Comparison of ENCODE assay signal across 14 mouse cellular contexts in genomic region chr11:57984343-57984666, GRCm38 (mm10). TPM values are rescaled to one million over a fixed set of nuclear protein-coding genes. Genes with fewer than 3 reads are reported as not detected.
DNase-seq lines count a peak whose midpoint lies in the region; ATAC-seq and TF ChIP-seq lines count a peak whose summit lies in the region.
"Had no signal": no experiment of that assay in that cellular context is flagged by ENCODE, and none has a peak within 500 bp of the region (broad histone marks: within the 10 kb centered on the region; RNA-seq: fewer than 3 reads in every experiment).

No protein-coding gene starts in this region.

- TF ChIP-seq CTCF in heart, postnatal 0 days (IDR thresholded peaks at IDR 0.05; ENCODE audit: low read depth) = no peak

- H3K27me3 ChIP-seq in heart, postnatal 0 days (ENCODE audit: control insufficient read depth, insufficient read depth, low read length) = no peaks in the 10 kb centered on the region
- peaks cover 3% of the 10 kb centered on the region; the same call in 1 of the 2 replicates for H3K27me3 ChIP-seq in liver, embryonic 16.5 days (ENCODE audit: control insufficient read depth, insufficient read depth, low read depth, low read length)
- H3K27me3 ChIP-seq: neural tube, embryonic 15.5 days had no signal

- H3K4me1 ChIP-seq in heart, postnatal 0 days (ENCODE audit: control insufficient read depth, insufficient read depth) = peaks cover 18% of the 10 kb centered on the region
- H3K4me1 ChIP-seq in liver, embryonic 16.5 days (ENCODE audit: control insufficient read depth, low read depth, low read length) = peaks cover 23% of the 10 kb centered on the region
- H3K4me1 ChIP-seq: neural tube, embryonic 15.5 days had no signal

- H3K9me3 ChIP-seq in heart, postnatal 0 days (replicated peaks; ENCODE audit: control insufficient read depth, low read length) = no peaks in the 10 kb centered on the region
- H3K9me3 ChIP-seq in liver, embryonic 16.5 days (replicated peaks; ENCODE audit: control insufficient read depth, low read length) = no peaks in the 10 kb centered on the region
- H3K9me3 ChIP-seq: forebrain, embryonic 10.5 days; neural tube, embryonic 15.5 days had no signal

- H3K9ac ChIP-seq in heart, postnatal 0 days (replicated peaks; ENCODE audit: low read depth, low read length) = no peak overlapping the region
- peak overlapping the region; percentile 48 for H3K9ac ChIP-seq in liver, embryonic 16.5 days (ENCODE audit: low read depth, low read length)
- H3K9ac ChIP-seq: neural tube, embryonic 15.5 days had no signal

- H3K27ac ChIP-seq in heart, postnatal 0 days (ENCODE audit: low read depth) = peak overlapping the region; percentile 32; the same call in 1 of the 2 replicates
- peak overlapping the region; percentile 90 for H3K27ac ChIP-seq in liver, embryonic 16.5 days (ENCODE audit: low read length)
- H3K27ac ChIP-seq: forebrain, embryonic 10.5 days; macrophage; neural tube, embryonic 15.5 days had no signal

- H3K36me3 ChIP-seq in heart, postnatal 0 days (replicated peaks; ENCODE audit: control insufficient read depth, insufficient read depth, low read length) = no peaks in the 10 kb centered on the region
- no peaks in the 10 kb centered on the region for H3K36me3 ChIP-seq in liver, embryonic 16.5 days (ENCODE audit: control insufficient read depth, insufficient read depth)
- H3K36me3 ChIP-seq: forebrain, embryonic 10.5 days; neural tube, embryonic 15.5 days had no signal

- H3K4me2 ChIP-seq in heart, postnatal 0 days (ENCODE audit: low read depth, low read length) = no peak overlapping the region
- H3K4me2 ChIP-seq in liver, embryonic 16.5 days (ENCODE audit: low read depth, low read length) = peak overlapping the region; percentile 39
- H3K4me2 ChIP-seq: neural tube, embryonic 15.5 days had no signal

- no peak for ATAC-seq in heart, postnatal 0 days (ENCODE audit: insufficient read depth, low read depth)
- ATAC-seq in liver, embryonic 16.5 days (ENCODE audit: low read depth) = no peak

- no peak for DNase-seq in heart, postnatal 0 days (ENCODE audit: low spot score)
- no peak for DNase-seq in heart, adult 18-20 months
- DNase-seq in testis, postnatal 14 days (ENCODE audit: low spot score) = peak; percentile 42
- no peak for DNase-seq in testis, postnatal 10 days (ENCODE audit: low spot score)
- no peak for DNase-seq in right cerebral cortex, adult 18-20 months
- no peak for DNase-seq in layer of hippocampus, adult 11-12 months (ENCODE audit: low spot score)
- DNase-seq: adrenal gland, adult 2 months; cerebellum, adult 8-10 months; layer of hippocampus, adult 9-11 months; thymus, postnatal 4 days had no signal

- no peak for TF ChIP-seq EP300 in heart, postnatal 0 days (IDR thresholded peaks at IDR 0.05; ENCODE audit: low read depth)

- H3K4me3 ChIP-seq in heart, postnatal 0 days (ENCODE audit: low read depth, low read length) = no peak overlapping the region
- H3K4me3 ChIP-seq in liver, embryonic 16.5 days (ENCODE audit: low read depth, low read length) = no peak overlapping the region
- H3K4me3 ChIP-seq: forebrain, embryonic 10.5 days; neural tube, embryonic 15.5 days had no signal

- WGBS in heart, postnatal 0 days = 15% methylated on average over 3 of the region's 3 CpGs
- WGBS in liver, embryonic 16.5 days (ENCODE audit: insufficient replicate concordance) = 14% methylated on average over 3 of the region's 3 CpGs

RNA-seq across cellular contexts. Expression of gene Larp1, which starts 24.6 kb away (rescaled TPM):
- total RNA-seq in heart, postnatal 0 days (2014; rRNA removed; ENCODE audit: low replicate concordance) = 18.2 and 21.8 TPM in 2 replicates
- 6.7 and 8.3 TPM in 2 replicates for polyA plus RNA-seq in heart, postnatal 0 days (2015; fragmentation: Nextera tagmentation; extraction: Ambion mirVana)
- total RNA-seq in heart, adult 18-20 months (2021) = 10 to 100 TPM; 57.8 to 59.9 TPM
- polyA plus RNA-seq in liver, embryonic 16.5 days (2015; fragmentation: Nextera tagmentation; extraction: Ambion mirVana) = 14.2 and 14.9 TPM in 2 replicates
